Mouse (Mus musculus) heart, adult 9 months (tissue): ENCODE data around the gene Cacna1g.

Experiments used
- DNase-seq, 2 experiments: peaks; one replicate each; pipeline ENCODE4 v3.0.0; 2022; ENCODE audit warnings: low spot score in 2 of 2

Cacna1g gene

DNA sequence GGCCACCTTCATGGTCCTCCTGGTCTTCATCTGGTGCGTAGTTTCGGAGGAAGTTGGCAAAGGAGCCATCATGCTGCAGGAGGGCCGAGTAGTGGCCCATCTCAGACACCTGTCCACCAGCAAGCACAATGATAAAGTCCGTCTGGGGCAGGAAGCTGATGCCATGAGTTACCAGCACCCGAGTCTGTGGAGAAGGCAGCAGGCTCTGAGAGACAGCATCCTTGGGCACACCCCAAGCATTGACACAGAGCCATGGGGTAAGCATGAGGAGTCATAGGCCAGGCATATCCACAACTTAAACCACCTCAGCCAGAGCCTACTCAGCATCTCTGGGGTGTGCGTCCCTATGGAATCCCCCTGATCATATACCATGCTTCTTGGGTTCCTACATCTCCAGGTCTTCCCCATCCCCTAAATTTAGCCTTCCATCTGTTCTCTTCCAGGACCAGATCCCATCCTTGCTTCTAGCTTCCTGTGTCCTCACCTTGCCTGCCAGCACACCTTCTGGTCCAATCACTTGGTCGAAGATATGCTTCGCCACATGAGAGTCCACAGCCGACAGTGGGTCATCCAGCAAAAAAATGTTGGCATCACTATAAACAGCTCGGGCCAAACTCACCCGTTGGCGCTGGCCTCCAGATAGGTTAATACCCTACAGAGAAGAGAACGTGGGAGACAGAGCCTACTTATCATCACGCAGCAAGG is 112.7 kb downstream of the Cacna1g start:
- DNase-seq: no peak

DNA sequence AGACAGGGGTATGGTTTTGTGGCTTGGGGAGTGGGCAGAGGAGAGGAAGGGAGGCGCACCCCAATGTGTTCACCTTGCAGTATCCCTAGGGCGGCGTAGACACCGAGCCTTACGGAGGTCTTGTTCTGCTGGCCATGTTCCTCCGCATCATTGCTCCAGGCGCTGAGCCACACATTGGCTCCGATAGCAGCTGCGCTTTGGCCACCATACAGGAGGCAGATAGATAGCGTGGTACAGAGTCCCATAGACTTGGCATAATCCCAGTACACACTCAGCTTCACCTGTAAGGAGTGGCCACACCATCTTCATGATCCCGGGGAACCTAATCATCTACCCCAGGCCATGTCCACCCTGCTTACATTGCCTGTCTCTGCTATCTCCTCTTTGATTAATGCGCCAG is 114.8 kb downstream of the Cacna1g start:
- no peak for DNase-seq
